10 mouse cellular contexts compared by ENCODE assay signal in genomic region chr11:115510507-115510888, GRCm38 (mm10). TPM values are rescaled to one million over a fixed set of nuclear protein-coding genes. Genes with fewer than 3 reads are reported as not detected.
DNase-seq lines count a peak whose midpoint lies in the region; ATAC-seq lines count a peak whose summit lies in the region.
"Had no signal": no experiment of that assay in that cellular context is flagged by ENCODE, and none has a peak within 500 bp of the region (broad histone marks: within the 10 kb centered on the region; RNA-seq: fewer than 3 reads in every experiment).

No protein-coding gene starts in this region.

- no peaks in the 10 kb centered on the region for H3K27me3 ChIP-seq in heart, embryonic 13.5 days (replicated peaks)
- H3K27me3 ChIP-seq in embryonic facial prominence, embryonic 10.5 days (replicated peaks; ENCODE audit: low read depth, poor library complexity, severe bottlenecking): no peaks in the 10 kb centered on the region
- no peaks in the 10 kb centered on the region for H3K27me3 ChIP-seq in hindbrain, embryonic 16.5 days (replicated peaks; ENCODE audit: control insufficient read depth, insufficient read depth, low read length)
- H3K27me3 ChIP-seq in midbrain, embryonic 13.5 days: no peaks in the 10 kb centered on the region

- H3K27ac ChIP-seq in heart, embryonic 13.5 days (replicated peaks): peak overlapping the region; percentile 84
- peak overlapping the region; percentile 61; the same call in 1 of the 2 replicates for H3K27ac ChIP-seq in embryonic facial prominence, embryonic 10.5 days (replicated peaks)
- H3K27ac ChIP-seq in hindbrain, embryonic 16.5 days (ENCODE audit: low read depth, low read length): no peak overlapping the region
- H3K27ac ChIP-seq in midbrain, embryonic 13.5 days: peak overlapping the region; percentile 49

- peak overlapping the region; percentile 99 for H3K4me3 ChIP-seq in heart, embryonic 13.5 days
- peak overlapping the region; percentile 92 for H3K4me3 ChIP-seq in embryonic facial prominence, embryonic 10.5 days
- H3K4me3 ChIP-seq in hindbrain, embryonic 16.5 days (ENCODE audit: low read length): peak overlapping the region; percentile 100
- H3K4me3 ChIP-seq in midbrain, embryonic 13.5 days (replicated peaks): peak overlapping the region; percentile 100

- H3K4me1 ChIP-seq in heart, embryonic 13.5 days: peaks cover 74% of the 10 kb centered on the region
- peaks cover 74% of the 10 kb centered on the region for H3K4me1 ChIP-seq in embryonic facial prominence, embryonic 10.5 days
- peaks cover 43% of the 10 kb centered on the region for H3K4me1 ChIP-seq in hindbrain, embryonic 16.5 days (ENCODE audit: control insufficient read depth, insufficient read depth, low read depth, low read length)
- peaks cover 68% of the 10 kb centered on the region for H3K4me1 ChIP-seq in midbrain, embryonic 13.5 days (replicated peaks)

- DNase-seq in heart, adult 8-10 months (ENCODE audit: low spot score): no peak
- no peak for DNase-seq in embryonic facial prominence, embryonic 10.5 days (ENCODE audit: low spot score)
- DNase-seq in frontal cortex, postnatal 14 days (ENCODE audit: low spot score in 2 of 2): no peak
- no peak for DNase-seq in adrenal gland, adult 18-20 months (ENCODE audit: low spot score in 2 of 2)
- DNase-seq: gastrocnemius, postnatal 10 days; right cerebral cortex, postnatal 4 days had no signal

- peak overlapping the region; percentile 99 for H3K9ac ChIP-seq in heart, embryonic 13.5 days
- H3K9ac ChIP-seq in hindbrain, embryonic 16.5 days (ENCODE audit: low read depth, low read length): peak overlapping the region; percentile 100
- H3K9ac ChIP-seq in midbrain, embryonic 13.5 days (replicated peaks): peak overlapping the region; percentile 100

- H3K4me2 ChIP-seq in heart, embryonic 13.5 days: peak overlapping the region; percentile 83
- H3K4me2 ChIP-seq in hindbrain, embryonic 16.5 days (ENCODE audit: low read length): peak overlapping the region; percentile 84
- peak overlapping the region; percentile 76 for H3K4me2 ChIP-seq in midbrain, embryonic 13.5 days (replicated peaks)

- no peaks in the 10 kb centered on the region for H3K9me3 ChIP-seq in heart, embryonic 13.5 days
- H3K9me3 ChIP-seq in embryonic facial prominence, embryonic 10.5 days: no peaks in the 10 kb centered on the region
- no peaks in the 10 kb centered on the region for H3K9me3 ChIP-seq in hindbrain, embryonic 16.5 days (ENCODE audit: control insufficient read depth, low read length)
- H3K9me3 ChIP-seq in midbrain, embryonic 13.5 days: no peaks in the 10 kb centered on the region

- no peak for ATAC-seq in heart, embryonic 13.5 days (ENCODE audit: extremely low read depth, insufficient number of reproducible peaks, low FRiP score, low TSS enrichment)
- ATAC-seq in hindbrain, embryonic 16.5 days: no peak
- no peak for ATAC-seq in midbrain, embryonic 13.5 days
- no peak for ATAC-seq in granulocyte monocyte progenitor cell, adult 5-6 weeks (replicated peaks; ENCODE audit: poor library complexity, severe bottlenecking)

- WGBS in heart, embryonic 13.5 days: 32% methylated on average over 5 of the region's 5 CpGs
- 49% methylated on average over 5 of the region's 5 CpGs for WGBS in embryonic facial prominence, embryonic 10.5 days
- WGBS in hindbrain, embryonic 16.5 days: 43% methylated on average over 5 of the region's 5 CpGs
- 59% methylated on average over 5 of the region's 5 CpGs for WGBS in midbrain, embryonic 13.5 days

- no peaks in the 10 kb centered on the region for H3K36me3 ChIP-seq in heart, embryonic 13.5 days
- peaks cover 29% of the 10 kb centered on the region for H3K36me3 ChIP-seq in embryonic facial prominence, embryonic 10.5 days (replicated peaks)
- no peaks in the 10 kb centered on the region for H3K36me3 ChIP-seq in hindbrain, embryonic 16.5 days (ENCODE audit: control insufficient read depth, insufficient read depth, low read length)
- peaks cover 16% of the 10 kb centered on the region; the same call in 1 of the 2 replicates for H3K36me3 ChIP-seq in midbrain, embryonic 13.5 days

RNA-seq across cellular contexts. Expression of gene Jpt1, which starts 3.7 kb away (rescaled TPM):
- 432 and 502 TPM in 2 replicates for polyA plus RNA-seq in heart, embryonic 13.5 days (2015; fragmentation: Nextera tagmentation; extraction: Ambion mirVana)
- total RNA-seq in heart, adult 8-10 months (2022): 100 to 1,000 TPM; 114 to 126 (median 121) TPM
- polyA plus RNA-seq in embryonic facial prominence, embryonic 10.5 days (2016; fragmentation: Nextera tagmentation; extraction: Ambion mirVana): 592 and 614 TPM in 2 replicates
- polyA plus RNA-seq in hindbrain, embryonic 16.5 days (2015; fragmentation: Nextera tagmentation; extraction: Ambion mirVana): 1,336 TPM in 2 replicates
- polyA plus RNA-seq in midbrain, embryonic 13.5 days (2015; fragmentation: Nextera tagmentation; extraction: Ambion mirVana): 1,462 and 1,532 TPM in 2 replicates
- total RNA-seq in granulocyte monocyte progenitor cell, adult 5-6 weeks (2014; fragmentation: Nextera tagmentation): 100 and 137 TPM in 2 replicates
- 136 and 149 TPM in 2 replicates for total RNA-seq in granulocyte monocyte progenitor cell, adult 5-6 weeks (2017)
- 10 to 100 TPM; 81.3 to 86.5 TPM for total RNA-seq in adrenal gland, adult 18-20 months (2021)

RNA-seq across cellular contexts. Expression of gene Nt5c, which starts 18.8 kb away (rescaled TPM):
- 57.0 and 59.4 TPM in 2 replicates for polyA plus RNA-seq in heart, embryonic 13.5 days (2015; fragmentation: Nextera tagmentation; extraction: Ambion mirVana)
- total RNA-seq in heart, adult 8-10 months (2022): 10 to 100 TPM in 2 of 4 experiments, 1 to 10 TPM in 2; 8.7 to 14.9 (median 10.1) TPM
- polyA plus RNA-seq in embryonic facial prominence, embryonic 10.5 days (2016; fragmentation: Nextera tagmentation; extraction: Ambion mirVana): 90.9 and 92.2 TPM in 2 replicates
- 95.8 and 104 TPM in 2 replicates for polyA plus RNA-seq in hindbrain, embryonic 16.5 days (2015; fragmentation: Nextera tagmentation; extraction: Ambion mirVana)
- polyA plus RNA-seq in midbrain, embryonic 13.5 days (2015; fragmentation: Nextera tagmentation; extraction: Ambion mirVana): 90.2 and 96.5 TPM in 2 replicates
- 75.8 and 96.5 TPM in 2 replicates for total RNA-seq in granulocyte monocyte progenitor cell, adult 5-6 weeks (2014; fragmentation: Nextera tagmentation)
- total RNA-seq in granulocyte monocyte progenitor cell, adult 5-6 weeks (2017): 113 and 118 TPM in 2 replicates
- total RNA-seq in adrenal gland, adult 18-20 months (2021): 100 to 1,000 TPM in 1 of 2 experiments, 10 to 100 TPM in 1; 68.7 to 154 TPM

RNA-seq across cellular contexts. Expression of gene Sumo2, which starts 25.6 kb away (rescaled TPM):
- polyA plus RNA-seq in heart, embryonic 13.5 days (2015; fragmentation: Nextera tagmentation; extraction: Ambion mirVana): 606 and 657 TPM in 2 replicates
- 100 to 1,000 TPM; 166 to 179 (median 176) TPM for total RNA-seq in heart, adult 8-10 months (2022)
- polyA plus RNA-seq in embryonic facial prominence, embryonic 10.5 days (2016; fragmentation: Nextera tagmentation; extraction: Ambion mirVana): 1,425 and 1,473 TPM in 2 replicates
- 847 and 892 TPM in 2 replicates for polyA plus RNA-seq in hindbrain, embryonic 16.5 days (2015; fragmentation: Nextera tagmentation; extraction: Ambion mirVana)
- 1,358 and 1,460 TPM in 2 replicates for polyA plus RNA-seq in midbrain, embryonic 13.5 days (2015; fragmentation: Nextera tagmentation; extraction: Ambion mirVana)
- total RNA-seq in granulocyte monocyte progenitor cell, adult 5-6 weeks (2014; fragmentation: Nextera tagmentation): 482 and 644 TPM in 2 replicates
- total RNA-seq in granulocyte monocyte progenitor cell, adult 5-6 weeks (2017): 590 and 678 TPM in 2 replicates
- 100 to 1,000 TPM; 219 to 240 TPM for total RNA-seq in adrenal gland, adult 18-20 months (2021)

RNA-seq across cellular contexts. Expression of gene Armc7, which starts 35.0 kb away (rescaled TPM):
- 6.6 and 6.9 TPM in 2 replicates for polyA plus RNA-seq in heart, embryonic 13.5 days (2015; fragmentation: Nextera tagmentation; extraction: Ambion mirVana)
- total RNA-seq in heart, adult 8-10 months (2022): 1 to 10 TPM; 1.2 to 2.2 (median 1.9) TPM
- 9.0 and 9.9 TPM in 2 replicates for polyA plus RNA-seq in embryonic facial prominence, embryonic 10.5 days (2016; fragmentation: Nextera tagmentation; extraction: Ambion mirVana)
- 16.8 and 19.4 TPM in 2 replicates for polyA plus RNA-seq in hindbrain, embryonic 16.5 days (2015; fragmentation: Nextera tagmentation; extraction: Ambion mirVana)
- 17.4 and 17.8 TPM in 2 replicates for polyA plus RNA-seq in midbrain, embryonic 13.5 days (2015; fragmentation: Nextera tagmentation; extraction: Ambion mirVana)
- 5.1 and 5.2 TPM in 2 replicates for total RNA-seq in granulocyte monocyte progenitor cell, adult 5-6 weeks (2014; fragmentation: Nextera tagmentation)
- total RNA-seq in granulocyte monocyte progenitor cell, adult 5-6 weeks (2017): 2.6 and 4.1 TPM in 2 replicates
- total RNA-seq in adrenal gland, adult 18-20 months (2021): 10 to 100 TPM in 1 of 2 experiments, 1 to 10 TPM in 1; 7.9 to 11.1 TPM

RNA-seq across cellular contexts. Expression of gene Slc16a5, which starts 48.2 kb away (rescaled TPM):
- polyA plus RNA-seq in heart, embryonic 13.5 days (2015; fragmentation: Nextera tagmentation; extraction: Ambion mirVana): 0.10 and 0.21 TPM in 2 replicates
- not detected for total RNA-seq in heart, adult 8-10 months (2022)
- polyA plus RNA-seq in embryonic facial prominence, embryonic 10.5 days (2016; fragmentation: Nextera tagmentation; extraction: Ambion mirVana): 0.28 and 0.34 TPM in 2 replicates
- polyA plus RNA-seq in hindbrain, embryonic 16.5 days (2015; fragmentation: Nextera tagmentation; extraction: Ambion mirVana): 0.34 and 0.46 TPM in 2 replicates
- polyA plus RNA-seq in midbrain, embryonic 13.5 days (2015; fragmentation: Nextera tagmentation; extraction: Ambion mirVana): 0.09 and 0.13 TPM in 2 replicates
- total RNA-seq in granulocyte monocyte progenitor cell, adult 5-6 weeks (2014; fragmentation: Nextera tagmentation): not detected in 2 replicates
- total RNA-seq in granulocyte monocyte progenitor cell, adult 5-6 weeks (2017): not detected in 2 replicates
- total RNA-seq in adrenal gland, adult 18-20 months (2021): not detected
- total RNA-seq: gastrocnemius, postnatal 10 days had no signal
